Mouse (Mus musculus) frontal cortex, adult 2 months (tissue): Measurements from ENCODE around the gene 4933402J07Rik. TPM values are rescaled to one million over a fixed set of nuclear protein-coding genes. Genes with fewer than 3 reads are reported as not detected.

Source experiments
- DNase-seq, 2 experiments: peaks; one replicate each; pipeline ENCODE4 v3.0.0; 2022; ENCODE audit warnings: low spot score in 1 of 2; ENCODE audit errors: extremely low spot score in 1 of 2
- polyA plus RNA-seq: library from polyadenylated mRNA; depleted of rRNA; stranded (reverse); fragments of >200 nt; gene quantifications from 2 replicates; pipeline ENCODE4 v1.2.3, GENCODE M21; 2012; rRNA removed

Gene 4933402J07Rik
- polyA plus RNA-seq = not detected in 2 replicates

DNA sequence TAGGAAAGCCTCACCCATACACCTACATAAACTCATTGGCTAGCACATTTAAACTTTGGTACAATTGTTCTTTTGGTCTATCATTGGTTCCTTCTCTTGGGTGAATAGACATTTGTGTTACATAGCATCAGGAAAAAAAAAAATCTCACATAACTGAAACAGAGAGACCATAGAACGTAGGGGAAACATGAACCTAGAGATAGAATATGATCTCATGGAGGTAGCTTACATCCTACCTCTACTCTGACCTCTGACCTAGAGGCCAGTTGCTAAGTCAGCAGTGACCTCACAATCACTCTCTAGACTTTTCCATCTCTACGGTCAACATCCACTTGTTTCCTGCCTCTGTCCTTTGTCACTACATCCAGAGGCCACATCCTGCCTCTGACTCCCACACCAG, at the start of gene 4933402J07Rik:
4933402J07Rik (plus strand) TSS at position 301 of the 400 bp plus-strand sequence.
- no peak for DNase-seq

DNA sequence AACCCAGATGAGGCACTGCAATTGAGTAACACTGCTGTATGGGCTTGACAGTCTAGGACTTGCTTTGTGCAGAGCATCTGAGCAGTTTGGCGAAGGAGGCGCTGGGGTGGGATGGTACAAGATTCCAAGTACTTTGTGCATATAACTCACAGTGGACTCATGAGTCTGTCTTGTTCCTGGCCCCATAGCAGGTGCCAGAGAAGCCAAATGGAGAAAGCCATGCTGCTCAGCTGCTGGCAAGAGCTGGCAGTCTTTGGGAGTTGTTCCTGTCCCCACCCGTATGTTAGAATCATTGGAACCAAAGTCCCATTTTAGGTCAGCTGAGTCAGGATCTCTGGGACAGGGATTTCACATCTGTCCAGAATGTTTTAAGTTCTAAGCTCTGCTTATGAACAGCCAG, 46.5 kb upstream of the 4933402J07Rik start:
- DNase-seq = no peak

DNA sequence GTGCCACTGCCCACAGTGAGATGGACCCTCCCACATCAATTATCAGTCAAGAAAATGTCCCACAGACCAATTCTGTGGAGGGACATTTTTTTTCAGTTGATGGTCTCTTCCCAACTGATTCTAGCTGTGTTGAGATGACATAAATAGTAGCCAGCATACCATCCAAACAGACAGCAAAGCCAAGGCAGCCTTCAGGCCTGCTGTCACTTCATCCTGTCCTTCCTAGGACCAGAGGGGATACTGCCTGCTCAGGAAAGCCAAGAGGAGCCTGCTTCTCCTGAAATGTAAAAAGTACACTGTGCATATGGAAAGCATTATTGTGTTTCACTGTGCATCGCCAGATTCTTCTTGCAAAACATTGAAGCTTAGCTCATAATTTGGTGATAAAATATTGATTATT, 38.6 kb upstream of the 4933402J07Rik start:
- no peak for DNase-seq

DNA sequence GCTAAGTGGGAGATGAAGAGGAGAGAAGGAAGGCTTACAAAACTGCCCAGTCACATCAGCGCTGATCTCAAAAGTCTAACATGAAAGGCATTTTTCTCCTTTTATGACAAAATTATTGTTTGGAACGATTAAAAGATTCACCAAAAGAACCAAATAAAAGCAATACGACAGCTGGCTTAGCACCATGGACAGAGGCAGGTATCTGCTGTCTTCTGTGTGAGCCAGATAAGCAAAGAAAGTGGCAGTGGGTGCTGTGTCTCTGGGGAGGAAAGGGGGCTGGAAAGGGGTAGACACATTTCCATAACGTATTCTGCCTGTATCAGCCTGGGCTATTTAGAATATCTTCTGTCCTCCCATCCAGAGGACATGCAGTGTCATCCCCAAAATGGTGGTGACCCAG, 32.5 kb upstream of the 4933402J07Rik start:
- no peak for DNase-seq

DNA sequence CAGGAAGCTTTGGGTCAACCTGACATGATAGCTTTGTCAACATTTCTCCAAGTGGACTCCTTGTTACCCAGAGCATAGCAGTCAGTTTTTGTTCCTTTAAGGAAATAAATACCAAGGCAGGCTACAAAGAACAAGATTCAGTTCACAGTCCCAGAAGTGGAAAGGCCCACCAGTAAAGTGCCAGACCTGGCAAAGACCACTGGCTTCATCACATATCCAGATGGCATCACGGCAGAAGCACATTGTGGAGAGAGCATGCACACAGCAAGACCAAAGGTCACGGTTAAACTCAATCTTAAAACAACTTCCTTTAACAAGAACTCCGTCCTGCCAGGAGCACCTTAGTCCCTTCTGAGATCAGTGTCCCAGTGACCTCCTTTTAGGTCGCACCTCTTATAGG, 30.2 kb upstream of the 4933402J07Rik start:
- DNase-seq = no peak

DNA sequence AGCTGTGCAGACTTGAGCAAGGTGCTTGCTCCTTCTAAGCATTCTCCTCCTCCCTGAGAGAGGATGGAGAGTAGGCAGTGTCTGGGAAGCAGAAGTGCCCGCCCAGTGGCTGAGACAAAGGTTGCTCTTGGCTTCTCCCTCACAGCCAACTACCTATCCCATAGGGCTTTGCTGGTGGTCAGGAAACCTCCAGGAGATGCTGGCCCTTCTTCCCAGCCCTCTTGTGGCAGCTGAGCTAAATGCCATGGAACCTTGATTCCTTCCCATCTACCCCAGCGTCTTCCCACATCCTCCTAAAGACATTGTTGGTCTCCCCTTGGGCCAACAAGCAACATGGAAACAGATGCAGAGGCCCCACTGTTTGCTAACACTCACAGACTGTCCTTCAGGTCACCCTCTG, 28.8 kb upstream of the 4933402J07Rik start:
- DNase-seq = no peak

DNA sequence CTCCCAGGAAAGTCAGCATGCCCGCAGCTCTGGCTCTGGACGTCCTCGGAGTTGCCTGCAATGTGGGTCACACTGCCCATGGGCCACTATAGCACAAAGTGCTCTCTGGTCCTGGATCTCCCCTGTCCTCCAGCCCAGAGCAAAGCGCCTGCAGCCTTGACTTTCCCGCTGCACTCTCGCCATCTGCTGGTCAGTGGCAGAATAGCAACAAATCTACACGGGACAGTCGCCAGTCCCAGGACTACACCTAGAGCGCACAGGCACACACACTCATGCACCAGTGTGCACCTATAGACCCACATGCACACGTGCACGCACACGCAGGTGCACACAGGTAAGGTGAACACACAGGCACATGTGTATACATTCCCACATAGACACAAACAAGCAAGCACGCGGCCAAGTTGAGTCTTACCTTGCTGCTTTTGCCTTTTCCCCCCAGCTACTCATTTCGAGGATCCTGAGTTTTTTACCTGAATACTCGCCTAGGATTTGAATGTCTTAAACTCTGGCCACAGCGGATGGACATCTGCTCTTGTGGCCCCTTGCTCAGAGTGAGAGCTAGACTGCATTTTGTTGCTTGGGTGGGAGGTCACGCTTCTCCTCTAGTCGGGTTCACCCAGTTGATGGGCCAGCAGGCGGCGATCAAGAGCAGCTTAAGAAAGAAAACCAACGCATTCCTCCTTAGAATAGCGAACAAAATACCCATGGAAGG, 26.9 kb upstream of the 4933402J07Rik start:
- peak in 1 of 2 experiments; percentile 85 for DNase-seq

DNA sequence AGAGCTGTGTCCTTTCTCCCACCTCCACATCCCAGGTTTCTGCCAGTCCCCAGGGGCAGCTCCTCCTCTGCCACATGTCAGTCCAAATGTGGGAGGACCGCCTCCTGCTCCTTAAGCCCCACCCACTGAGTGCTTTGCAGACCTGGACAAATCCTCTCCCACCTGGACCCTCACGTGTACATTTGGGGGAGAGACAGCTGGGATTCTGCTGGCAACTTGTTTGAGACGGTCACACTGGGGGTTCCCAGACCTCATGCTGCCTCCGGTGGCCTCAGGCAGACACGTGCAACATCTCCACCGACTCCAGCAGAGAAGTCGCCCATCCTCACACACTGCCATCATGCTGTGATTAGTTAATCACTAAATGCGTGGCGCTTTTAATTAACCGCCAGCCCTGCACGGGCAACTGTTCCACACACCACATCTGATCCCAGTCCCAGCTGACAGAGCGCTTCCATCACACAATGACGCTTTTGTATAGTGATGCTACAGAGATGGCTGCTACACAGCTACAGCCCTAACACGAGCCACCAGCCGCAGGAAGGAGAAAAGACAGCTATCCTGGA, 23.7 kb upstream of the 4933402J07Rik start:
- DNase-seq = peak; percentile 9 to 25

DNA sequence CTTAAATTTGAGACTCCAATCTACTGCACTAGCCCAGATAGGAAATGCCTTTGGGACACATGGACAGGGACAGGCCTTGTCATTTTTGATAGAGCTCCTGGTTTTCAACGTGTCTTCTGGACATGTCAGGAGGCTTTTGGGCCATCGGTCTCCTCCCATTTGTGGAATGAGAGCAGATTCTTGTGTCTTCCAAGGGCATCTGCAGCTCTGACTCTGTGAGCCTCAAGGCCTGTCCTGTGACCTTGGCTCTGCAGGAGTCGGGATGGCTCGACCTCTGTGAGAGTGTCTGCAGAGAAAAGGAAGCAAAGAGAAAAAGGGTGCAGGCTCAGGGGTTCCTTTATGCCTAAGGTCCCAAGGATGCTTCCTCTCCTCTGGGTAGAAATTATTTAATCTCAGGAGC, 13.8 kb upstream of the 4933402J07Rik start:
- no peak for DNase-seq

DNA sequence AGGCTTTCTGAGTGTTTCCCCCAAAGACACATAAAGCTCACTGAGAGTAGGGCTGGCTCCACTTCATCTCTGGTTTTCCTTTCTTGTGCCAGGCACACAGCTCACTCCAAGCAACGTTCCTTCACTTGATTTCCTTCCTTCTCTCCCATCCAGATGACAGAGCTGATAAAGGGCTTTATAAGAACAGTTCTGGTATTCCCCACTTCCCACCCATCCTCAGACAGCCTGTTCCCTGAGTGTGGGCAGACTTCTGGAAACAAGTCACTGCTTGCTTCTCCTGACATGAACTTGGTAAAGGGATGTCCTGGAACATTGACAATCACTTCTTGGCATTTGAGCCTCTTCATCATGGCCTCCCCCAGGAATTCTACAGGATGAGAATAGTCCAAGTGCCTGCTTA, 10.9 kb upstream of the 4933402J07Rik start:
- peak in 1 of 2 experiments; percentile 26 for DNase-seq

DNA sequence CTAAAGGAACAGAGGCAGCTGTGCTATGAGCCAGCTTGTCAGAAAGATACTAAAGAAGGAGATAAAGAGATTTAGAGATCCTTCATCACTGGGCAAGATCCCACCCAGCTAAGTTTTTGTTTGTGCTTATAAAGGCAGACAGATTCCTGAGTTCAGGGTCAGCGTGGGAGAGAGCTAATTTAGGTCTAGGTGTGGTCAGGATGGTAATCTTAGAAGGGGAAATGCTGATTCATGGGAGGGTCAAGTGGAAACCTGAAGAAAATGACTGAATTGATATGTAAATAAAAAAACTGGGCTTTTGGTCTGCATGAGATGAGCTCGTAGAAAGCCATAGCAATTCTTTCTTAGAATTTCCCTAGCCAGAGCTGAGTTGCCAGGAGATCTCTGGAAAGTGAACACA, 2.9 kb upstream of the 4933402J07Rik start:
- DNase-seq = no peak

DNA sequence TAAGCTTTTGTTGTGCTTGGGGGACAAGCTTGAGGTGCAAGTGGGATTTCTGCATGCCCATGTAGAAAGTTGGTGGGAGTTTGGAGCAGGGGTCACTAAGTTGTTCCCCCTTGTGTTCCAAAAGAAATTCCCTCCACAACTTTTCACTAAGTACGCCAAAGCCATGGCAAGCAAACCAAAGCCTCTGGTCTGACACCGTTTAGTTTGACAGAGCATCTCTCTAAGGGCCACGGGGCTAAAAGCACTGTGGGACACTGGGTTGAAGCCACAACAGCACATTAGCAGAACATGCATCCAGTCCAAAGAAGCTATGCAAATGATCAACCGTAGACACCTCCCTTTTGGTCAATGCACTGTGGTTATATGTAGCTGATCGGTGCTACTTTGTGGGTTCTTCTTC, 5.5 kb downstream of the 4933402J07Rik start:
- no peak for DNase-seq

DNA sequence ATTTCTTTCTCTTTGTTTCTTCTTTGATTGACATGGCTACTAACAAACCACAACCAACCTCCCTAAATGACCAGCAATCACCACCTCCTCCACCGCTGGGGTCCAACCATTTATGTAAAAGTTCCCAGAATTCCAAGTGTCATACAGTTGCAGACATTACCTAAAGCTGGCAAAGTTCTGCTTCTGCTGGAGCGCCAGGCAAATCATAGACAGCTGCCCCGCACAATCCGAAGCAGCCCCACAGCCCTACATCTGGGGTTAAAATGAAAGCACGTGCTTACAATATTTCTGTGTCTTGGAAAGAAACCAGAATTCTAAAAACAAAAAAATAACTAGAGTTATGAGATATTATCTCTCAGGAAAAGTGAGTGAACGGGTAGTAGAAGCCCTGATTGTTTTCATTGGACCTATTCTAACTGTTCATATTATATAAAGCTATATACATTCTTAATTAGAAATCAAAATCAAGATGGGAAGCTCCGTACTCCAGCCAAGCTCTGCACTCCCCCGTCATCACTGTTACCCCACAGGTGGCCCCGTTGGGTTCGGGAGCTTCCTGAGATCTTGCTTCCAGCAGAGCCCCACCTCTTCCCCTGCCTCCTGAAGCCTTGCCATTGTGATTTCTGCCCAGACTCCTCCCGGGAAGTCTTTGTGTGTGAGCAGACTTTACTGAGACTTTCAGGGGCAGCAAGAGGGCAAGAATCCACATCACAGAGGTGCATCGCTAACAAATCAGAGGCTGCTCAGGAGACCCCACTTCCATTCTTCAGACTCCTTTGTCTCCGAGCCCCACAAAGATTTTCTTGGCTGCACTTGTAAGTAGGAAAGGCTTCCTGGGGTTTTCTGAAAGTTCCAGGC, 6.3 kb downstream of the 4933402J07Rik start:
- no peak for DNase-seq

DNA sequence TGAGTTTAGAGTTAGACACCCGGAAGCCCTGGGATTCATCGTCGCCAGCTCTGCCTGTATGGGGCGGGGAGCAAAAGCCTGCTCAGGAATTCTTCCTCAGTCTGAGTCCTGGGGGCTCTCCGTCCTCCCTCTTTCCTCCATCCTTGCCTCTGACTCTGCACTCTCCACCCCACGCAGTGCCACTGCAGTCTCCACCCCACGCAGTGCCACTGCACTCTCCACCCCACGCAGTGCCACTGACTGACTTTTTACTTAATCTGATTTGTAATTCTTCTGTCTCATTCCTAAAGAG, 6.9 kb downstream of the 4933402J07Rik start:
- DNase-seq = no peak

DNA sequence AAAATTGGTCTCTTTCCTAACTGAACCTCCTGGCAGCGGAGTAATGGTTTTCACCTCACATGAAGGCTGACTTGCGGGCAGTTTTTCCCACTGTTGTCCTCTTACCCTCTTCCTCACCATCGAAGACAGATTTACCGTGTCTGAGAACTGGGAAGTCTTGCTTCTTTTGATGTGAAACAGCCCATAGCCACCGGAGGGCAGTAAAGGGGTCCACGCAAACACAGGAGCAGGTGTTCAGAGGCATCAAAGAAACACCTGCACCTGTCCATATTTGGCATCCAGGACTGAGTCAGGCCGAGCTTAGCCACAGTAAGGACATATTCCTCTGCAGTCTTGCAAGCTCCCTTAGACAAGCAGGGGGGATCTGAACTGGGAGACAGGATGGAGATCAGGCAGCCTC, 7.2 kb downstream of the 4933402J07Rik start:
- DNase-seq = peak in 1 of 2 experiments; percentile 20

DNA sequence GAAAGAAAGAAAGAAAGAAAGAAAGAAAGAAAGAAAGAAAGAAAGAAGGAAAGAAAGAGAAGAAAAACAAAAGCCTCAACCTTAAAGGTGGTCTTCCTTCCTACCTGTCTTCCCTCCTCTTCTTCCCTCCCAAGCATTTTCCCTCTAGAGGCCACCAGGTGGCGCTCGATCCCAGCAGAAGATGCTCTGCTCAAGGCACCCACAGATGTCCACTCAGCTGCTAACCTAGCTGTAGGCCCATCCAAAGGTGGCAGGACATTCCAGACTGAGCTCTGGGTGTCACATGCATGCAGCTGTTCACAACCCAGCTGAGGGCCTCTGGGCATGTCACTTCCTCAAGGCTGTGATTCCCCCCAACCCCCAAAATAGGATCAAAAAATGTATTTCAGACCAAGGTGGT, 30.6 kb downstream of the 4933402J07Rik start:
- peak; percentile 16 to 80 for DNase-seq

DNA sequence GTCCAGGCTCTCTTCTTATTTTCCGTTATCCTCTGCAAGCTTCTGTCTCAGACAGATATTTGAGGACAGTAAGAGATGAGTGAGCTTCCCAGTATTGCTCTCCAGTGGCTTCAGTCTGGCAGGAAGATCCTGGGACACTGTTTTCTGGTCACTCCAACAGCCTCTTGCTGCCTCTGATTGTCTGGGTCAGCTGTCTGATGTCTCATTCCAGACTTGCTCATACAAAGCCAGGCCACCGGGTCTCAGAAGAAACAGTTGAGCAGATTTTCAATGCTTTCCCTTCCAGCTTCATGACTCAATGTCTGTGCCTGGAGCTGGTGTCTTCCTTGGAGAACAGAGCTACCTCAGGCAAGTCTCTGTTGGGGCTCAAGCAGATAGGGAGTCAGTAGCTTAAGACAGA, 39.1 kb downstream of the 4933402J07Rik start:
- no peak for DNase-seq

DNA sequence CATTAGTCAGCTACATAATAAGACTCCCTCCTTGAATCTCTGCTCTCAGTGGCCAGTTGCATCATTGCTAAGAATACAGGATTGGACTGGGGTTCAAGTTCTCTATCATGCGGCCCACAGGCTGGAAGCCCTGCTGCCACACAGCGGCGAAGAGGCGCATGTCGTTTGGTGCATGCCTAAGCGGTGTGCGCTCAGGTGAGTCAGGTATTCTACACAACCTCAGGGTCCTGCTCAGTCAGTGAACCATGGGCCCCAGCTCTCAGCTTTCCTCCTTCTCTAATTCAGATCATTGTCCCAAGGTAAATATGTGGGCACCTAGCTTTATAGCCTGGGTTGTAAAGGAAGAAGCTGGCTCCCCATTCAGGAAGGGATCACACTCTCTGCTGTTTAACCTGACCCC, 45.5 kb downstream of the 4933402J07Rik start:
- DNase-seq = no peak

DNA sequence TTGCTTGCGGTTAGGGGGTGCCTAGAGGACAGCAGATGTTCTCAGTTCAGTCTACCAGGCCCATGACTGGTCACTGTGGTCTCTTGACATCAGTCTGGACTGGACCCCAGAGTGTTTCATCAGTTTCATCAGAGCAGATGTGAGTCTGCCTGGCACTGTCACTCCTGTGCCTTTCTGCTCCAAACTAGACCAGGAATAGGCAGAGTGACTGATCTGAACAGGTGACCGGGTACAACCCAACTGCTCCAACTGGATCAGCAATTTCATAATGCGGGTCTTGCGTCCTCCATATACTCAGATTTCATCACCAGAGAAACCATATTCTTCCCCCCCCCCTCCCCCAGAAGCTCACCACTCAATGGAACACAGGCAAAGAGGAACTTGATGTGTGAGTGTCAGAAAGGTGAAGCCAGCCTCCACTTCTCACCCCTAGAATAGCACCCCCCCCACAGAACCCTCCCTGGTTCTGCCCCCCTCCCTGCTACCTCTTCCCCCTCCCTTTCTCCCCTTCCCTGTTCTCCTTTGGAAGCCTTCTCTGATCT, 46.1 kb downstream of the 4933402J07Rik start:
- no peak for DNase-seq

DNA sequence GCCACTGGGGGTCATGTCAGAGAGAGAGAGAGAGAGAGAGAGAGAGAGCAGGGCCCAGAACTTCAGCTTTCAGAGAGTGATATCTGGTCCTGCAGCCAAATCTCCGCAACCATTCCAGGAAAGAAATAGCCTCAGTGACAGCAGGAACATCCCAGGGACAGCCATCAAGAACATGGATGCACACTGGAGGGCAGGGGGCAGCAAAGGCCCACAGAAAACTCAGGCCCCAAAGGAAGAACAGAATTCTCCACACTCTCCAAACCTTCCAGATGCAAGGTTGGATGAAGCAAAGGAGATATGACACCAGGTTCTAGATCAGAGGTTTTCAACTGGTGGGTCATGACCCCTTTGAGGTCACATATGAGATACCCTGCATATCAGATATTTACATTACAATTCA, 50.0 kb downstream of the 4933402J07Rik start:
- DNase-seq = no peak

DNA sequence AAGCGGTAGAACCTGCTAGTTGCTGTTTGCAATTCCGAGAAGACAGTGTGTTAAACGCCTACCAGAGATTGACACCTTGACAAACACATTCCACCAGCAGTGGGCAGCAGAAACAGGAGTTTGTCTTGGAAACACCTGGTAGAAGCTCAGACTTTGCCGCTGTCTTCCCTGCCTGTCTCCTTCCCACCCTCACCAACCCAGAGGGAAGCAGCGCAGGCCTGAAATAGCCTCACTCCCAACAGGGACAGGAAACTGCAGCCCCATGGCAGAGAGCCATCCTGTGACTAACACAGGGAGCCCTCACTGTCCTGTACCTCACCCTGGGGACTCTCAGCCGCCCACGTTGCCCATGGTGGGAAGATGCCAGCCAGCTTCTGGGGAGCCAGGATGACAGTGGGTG, 55.5 kb downstream of the 4933402J07Rik start:
- DNase-seq = peak in 1 of 2 experiments; percentile 57
